Mouse (Mus musculus) limb, embryonic 10.5 days (tissue): Measurements from ENCODE around the gene Scn3b. TPM values are rescaled to one million over a fixed set of nuclear protein-coding genes. Genes with fewer than 3 reads are reported as not detected.

Source experiments
- DNase-seq: peaks from one replicate; pipeline ENCODE4 v3.0.0-alpha.2; 2017; ENCODE audit warnings: low spot score
- H3K27ac ChIP-seq: fragments of 300-500 bp; sonication (generic); 2 replicates; pipeline ENCODE4 v1.5.1; 2016; ENCODE audit warnings: mild to moderate bottlenecking
- H3K27me3 ChIP-seq: fragments of 300-500 bp; sonication (generic); 2 replicates; pipeline ENCODE4 v1.6.1; 2016; ENCODE audit warnings: low read depth, mild to moderate bottlenecking; ENCODE audit not compliant: poor library complexity, severe bottlenecking
- H3K36me3 ChIP-seq: fragments of 300-500 bp; sonication (generic); 2 replicates; pipeline ENCODE4 v1.6.1; 2016; ENCODE audit warnings: mild to moderate bottlenecking, moderate library complexity
- H3K4me1 ChIP-seq: fragments of 300-500 bp; sonication (generic); 2 replicates; pipeline ENCODE4 v1.6.1; 2016
- H3K4me3 ChIP-seq: fragments of 300-500 bp; sonication (generic); 2 replicates; pipeline ENCODE4 v1.5.1; 2016; ENCODE audit warnings: mild to moderate bottlenecking, moderate library complexity
- H3K9me3 ChIP-seq: fragments of 300-500 bp; sonication (generic); replicated peaks from 2 replicates; pipeline ENCODE4 v1.6.1; 2016; ENCODE audit warnings: mild to moderate bottlenecking
- WGBS: fragments of 180-500 bp; shearing (Covaris S2); methylation state at CpG from one replicate; pipeline ENCODE4 v1.1.7; 2016; 5-methylcytosine and 5-hydroxymethylcytosine counted together
- polyA plus RNA-seq: library from polyadenylated mRNA; unstranded; fragments of >200 nt; fragmentation: Nextera tagmentation; extraction: Ambion mirVana; gene quantifications from 2 replicates; pipeline ENCODE4 v1.2.1, GENCODE M21; 2016

Scn3b gene
- 0.08 and 0.15 TPM in 2 replicates for polyA plus RNA-seq

DNA sequence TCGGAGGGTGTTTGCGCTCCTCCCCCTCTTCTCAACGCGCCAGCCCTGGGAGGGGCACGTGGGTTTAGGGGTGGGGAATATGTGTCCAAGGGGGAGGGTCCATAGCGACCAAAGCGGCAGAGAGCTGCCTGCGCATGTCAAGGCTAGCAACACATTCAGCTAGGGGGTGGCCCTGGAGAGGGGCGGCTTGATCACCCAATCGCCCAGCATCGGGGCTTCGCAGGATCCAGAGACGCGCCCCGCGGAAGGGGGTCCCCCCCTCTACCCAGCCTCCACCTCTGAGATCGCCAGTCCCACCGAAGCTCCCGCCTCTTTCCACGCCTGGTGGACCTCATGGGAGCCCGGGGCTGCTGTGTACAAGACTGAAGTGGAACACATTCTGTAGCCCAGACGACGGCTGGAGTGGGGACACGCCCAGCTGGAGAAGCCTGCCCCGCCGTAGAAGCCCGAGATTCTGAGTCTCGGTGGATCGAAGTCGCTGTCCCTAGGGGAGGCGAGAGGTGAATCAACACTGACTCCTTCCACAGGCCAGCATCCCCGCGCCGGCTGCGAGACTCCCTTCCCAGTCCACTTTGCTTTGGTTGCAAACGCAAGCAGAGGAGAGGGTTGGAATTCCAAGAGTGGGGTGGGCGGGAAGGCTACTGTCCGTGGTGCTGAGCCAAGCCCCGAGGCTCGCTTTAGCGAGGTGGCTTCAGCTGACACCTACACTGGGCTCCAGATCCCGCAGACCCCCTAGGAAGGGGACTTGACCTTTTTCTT, at the start of gene Scn3b:
Gene Scn3b, plus strand, starts transcription at position 115 of the 759 bp plus-strand sequence.
- WGBS: 2% methylated on average over 42 of the region's 42 CpGs
- no peaks in the 10 kb centered on the region for H3K36me3 ChIP-seq
- no peaks in the 10 kb centered on the region for H3K9me3 ChIP-seq
- peak; percentile 72 for DNase-seq
- peak within 1 kb of the TSS; percentile 44 for H3K4me3 ChIP-seq
- H3K27me3 ChIP-seq: peaks cover 29% of the 10 kb centered on the region
- no peak within 1 kb of the TSS for H3K27ac ChIP-seq
- peaks cover 14% of the 10 kb centered on the region for H3K4me1 ChIP-seq

DNA sequence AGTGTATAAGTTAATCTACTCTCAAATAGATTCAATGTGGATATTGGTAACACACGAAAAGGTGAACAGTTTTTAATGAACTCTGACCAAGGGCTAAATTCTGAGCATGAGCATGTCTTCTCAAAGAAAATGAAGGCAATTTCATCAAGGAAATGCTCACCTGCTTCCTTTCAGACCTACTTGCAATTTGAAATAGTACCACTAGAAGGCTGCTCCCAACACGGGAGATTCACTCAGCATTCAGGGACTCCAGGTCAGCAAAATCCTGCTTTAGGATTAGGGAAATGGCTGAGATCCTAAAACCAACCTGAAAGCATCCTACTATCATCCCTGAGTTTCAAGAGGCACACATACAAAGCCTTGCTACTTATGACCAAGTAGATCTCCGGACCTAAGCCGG, 44.7 kb upstream of the Scn3b start:
- Histone ChIP-seq H3K4me1 (no peaks in the 10 kb centered on the region), H3K27ac (no peak overlapping the region), H3K27me3 (no peaks in the 10 kb centered on the region), H3K9me3 (no peaks in the 10 kb centered on the region), H3K4me3 (no peak overlapping the region), H3K36me3 (no peaks in the 10 kb centered on the region)
- DNase-seq: no peak
- 75% methylated on average over 4 of the region's 4 CpGs for WGBS

DNA sequence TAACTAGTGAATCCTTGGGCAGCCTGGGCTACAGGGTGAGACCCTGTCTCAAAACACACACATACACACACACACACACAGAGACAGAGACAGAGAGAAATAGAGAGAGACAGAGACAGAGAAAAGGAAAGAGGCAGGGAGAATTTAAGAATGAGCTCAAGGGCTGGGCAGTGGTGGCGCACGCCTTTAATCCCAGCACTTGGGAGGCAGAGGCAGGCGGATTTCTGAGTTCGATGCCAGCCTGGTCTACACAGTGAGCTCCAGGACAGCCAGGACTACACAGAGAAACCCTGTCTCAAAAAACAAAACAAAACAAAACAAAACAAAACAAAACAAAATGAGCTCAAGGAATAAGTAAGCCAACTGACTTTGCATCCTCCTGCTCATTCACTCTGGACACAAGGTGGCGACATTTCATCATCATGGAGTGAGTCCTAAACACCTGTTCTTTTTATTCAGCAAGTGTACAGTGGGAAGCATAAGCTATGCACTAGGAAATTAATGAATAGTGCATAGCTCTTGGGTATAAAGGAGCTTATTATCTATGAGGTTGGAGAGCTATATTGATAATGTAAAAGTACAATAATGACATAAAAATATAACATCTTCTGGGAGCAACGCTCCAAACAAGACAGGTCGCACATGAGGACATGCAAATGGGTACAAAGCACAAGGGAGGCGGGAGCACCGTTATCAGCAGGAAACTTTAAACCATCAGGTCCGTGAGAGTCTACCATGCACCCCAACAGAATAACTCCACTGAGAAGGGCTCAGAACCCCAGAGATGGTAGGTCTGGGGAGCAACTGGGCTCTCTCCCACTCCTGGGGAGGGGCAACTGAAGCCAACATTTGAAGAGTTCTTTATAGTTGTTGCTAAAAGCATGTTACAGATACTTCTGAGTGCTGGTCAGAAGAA, 40.9 kb upstream of the Scn3b start:
- peak; percentile 66 for DNase-seq
- Histone ChIP-seq H3K36me3 (no peaks in the 10 kb centered on the region), H3K9me3 (no peaks in the 10 kb centered on the region), H3K27me3 (no peaks in the 10 kb centered on the region), H3K27ac (no peak overlapping the region), H3K4me1 (no peaks in the 10 kb centered on the region), H3K4me3 (no peak overlapping the region)
- 77% methylated on average over 10 of the region's 10 CpGs for WGBS

DNA sequence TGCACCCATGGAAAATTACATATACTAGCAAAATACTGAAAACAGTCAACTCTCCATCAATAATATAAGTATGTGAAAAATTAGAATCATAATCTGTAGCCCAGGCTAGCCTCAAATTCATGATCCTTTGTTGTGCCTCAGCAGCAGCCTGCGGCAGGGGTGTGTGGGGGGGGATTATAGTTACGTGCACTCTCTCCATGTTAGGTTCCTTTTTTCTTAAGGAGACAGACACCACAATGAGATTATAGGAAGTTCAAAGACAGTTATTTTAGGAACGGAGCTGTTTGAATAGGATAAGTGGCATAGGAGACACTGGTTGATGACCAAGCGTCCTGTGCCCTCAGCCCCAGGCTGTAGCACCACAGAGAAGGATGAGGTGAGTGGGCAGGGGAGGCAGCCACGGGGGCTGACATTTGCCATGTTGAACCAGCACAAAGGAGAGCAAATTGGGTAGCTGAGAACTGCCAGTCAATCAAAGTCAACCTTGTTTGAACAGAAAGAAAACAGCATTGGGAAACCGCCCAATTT, 40.1 kb upstream of the Scn3b start:
- no peaks in the 10 kb centered on the region for H3K9me3 ChIP-seq
- H3K4me1 ChIP-seq: no peaks in the 10 kb centered on the region
- no peak overlapping the region for H3K27ac ChIP-seq
- H3K27me3 ChIP-seq: no peaks in the 10 kb centered on the region
- no peak overlapping the region for H3K4me3 ChIP-seq
- WGBS: 81% methylated on average over 6 of the region's 6 CpGs
- DNase-seq: no peak
- H3K36me3 ChIP-seq: no peaks in the 10 kb centered on the region

DNA sequence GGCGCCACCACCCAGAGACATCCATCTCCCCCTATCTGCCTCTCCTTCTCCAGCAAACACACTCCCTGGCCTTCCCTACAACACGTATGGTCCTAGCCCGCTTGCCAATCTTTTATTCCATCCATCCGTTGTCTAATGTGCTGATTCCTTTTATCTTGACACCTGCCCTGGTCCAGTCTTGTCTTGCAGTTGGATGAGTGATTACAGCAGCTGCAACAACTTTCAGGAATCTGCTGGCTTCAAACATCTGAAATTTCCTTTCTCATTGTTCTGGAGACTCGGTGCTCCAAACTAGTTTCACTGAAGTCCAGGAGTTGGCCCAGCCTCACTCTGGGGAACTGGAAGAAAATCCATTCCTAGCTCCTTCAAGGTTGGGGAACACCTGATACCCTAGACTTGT, 39.5 kb upstream of the Scn3b start:
- Histone ChIP-seq H3K4me1 (peaks cover 2% of the 10 kb centered on the region; the same call in 1 of the 2 replicates), H3K27me3 (no peaks in the 10 kb centered on the region), H3K36me3 (no peaks in the 10 kb centered on the region), H3K27ac (no peak overlapping the region), H3K9me3 (no peaks in the 10 kb centered on the region), H3K4me3 (no peak overlapping the region)
- DNase-seq: no peak
- 75% methylated on average over 5 of the region's 5 CpGs for WGBS

DNA sequence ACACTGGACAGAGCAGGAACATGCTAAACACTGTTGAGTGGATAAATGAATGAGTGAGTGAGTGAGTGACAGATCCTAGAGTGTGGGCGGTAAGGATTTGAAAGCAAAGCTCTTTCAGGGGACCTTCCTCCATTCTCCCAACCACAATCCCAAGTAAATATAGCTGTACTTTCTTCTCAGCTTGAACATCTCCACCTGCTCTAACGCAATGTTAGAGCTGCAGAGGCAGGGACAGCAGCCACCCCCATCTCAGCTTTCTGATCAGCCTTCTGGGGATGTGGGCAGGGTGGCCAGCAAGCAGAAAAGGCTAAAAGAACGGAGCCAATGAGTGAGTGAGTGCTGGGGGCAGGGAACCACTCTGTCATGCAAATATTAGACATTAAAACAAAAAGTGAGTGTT, 38.0 kb upstream of the Scn3b start:
- no peak for DNase-seq
- Histone ChIP-seq H3K9me3 (no peaks in the 10 kb centered on the region), H3K27ac (no peak overlapping the region), H3K4me3 (no peak overlapping the region), H3K36me3 (no peaks in the 10 kb centered on the region), H3K27me3 (no peaks in the 10 kb centered on the region), H3K4me1 (peaks cover 8% of the 10 kb centered on the region; the same call in 1 of the 2 replicates)
- WGBS: 79% methylated on average over 3 of the region's 3 CpGs

DNA sequence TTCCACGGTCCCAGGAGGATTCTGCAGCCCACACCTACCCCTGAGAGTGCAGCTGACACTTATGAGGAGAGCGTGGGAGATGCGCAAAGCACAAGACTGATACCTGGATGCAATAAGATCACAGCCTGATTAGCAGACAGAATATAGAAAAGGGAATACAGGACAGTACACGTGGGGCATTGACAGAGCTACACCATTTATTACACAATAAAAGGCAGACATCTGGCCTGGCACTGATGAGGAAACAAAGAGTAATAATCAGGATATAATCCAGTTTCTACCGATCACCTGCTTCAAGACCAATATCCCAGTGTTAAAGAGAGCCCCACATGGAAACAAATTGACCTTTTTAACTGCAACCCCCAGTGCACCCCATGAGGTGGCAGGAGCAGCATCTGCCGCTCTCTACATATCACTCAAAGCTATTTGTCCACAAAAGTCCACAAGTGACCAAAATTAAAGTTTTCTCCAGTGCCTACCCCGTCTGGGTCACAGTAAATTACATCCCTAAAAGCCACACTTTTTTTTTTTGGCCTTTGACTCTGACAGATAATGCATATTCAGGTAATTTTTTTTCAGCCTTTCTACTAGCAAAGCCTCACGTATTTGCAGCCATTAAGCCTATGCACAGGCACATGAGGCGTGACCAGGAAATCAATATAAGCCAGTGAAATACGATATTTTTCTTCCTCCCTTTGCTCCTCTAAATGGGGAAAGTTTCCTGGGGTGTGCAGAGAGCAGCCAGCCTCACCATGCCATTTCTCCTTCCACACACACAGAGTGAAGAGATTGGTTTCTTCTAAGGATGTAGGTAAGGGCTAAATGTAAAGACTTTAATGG, 34.6 kb upstream of the Scn3b start:
- no peaks in the 10 kb centered on the region for H3K9me3 ChIP-seq
- no peaks in the 10 kb centered on the region for H3K36me3 ChIP-seq
- peaks cover 8% of the 10 kb centered on the region; the same call in 1 of the 2 replicates for H3K4me1 ChIP-seq
- peaks cover 5% of the 10 kb centered on the region for H3K27me3 ChIP-seq
- 68% methylated on average over 10 of the region's 10 CpGs for WGBS
- no peak for DNase-seq
- no peak overlapping the region for H3K27ac ChIP-seq
- no peak overlapping the region for H3K4me3 ChIP-seq

DNA sequence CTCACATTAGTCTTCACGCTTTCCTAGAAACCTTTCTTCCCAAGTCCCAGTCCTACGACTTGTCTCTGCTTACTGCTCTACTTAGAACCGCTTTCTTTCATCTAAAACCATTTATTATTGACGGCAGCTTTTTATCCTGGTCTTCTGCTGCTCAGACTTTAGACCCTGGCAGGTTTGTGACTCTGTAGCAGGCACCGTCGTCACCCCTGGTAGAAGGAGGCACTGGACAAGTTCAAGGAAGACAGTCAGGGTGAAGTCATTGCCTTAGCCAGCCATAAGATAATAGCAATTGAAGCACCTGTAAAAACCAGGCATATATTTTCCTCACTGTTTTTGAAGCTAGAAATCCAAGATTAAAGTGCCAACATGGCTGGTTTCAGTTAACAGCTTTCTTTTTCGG, 33.8 kb upstream of the Scn3b start:
- Histone ChIP-seq H3K27ac (no peak overlapping the region), H3K9me3 (no peaks in the 10 kb centered on the region)
- WGBS: 85% methylated on average over 7 of the region's 7 CpGs

DNA sequence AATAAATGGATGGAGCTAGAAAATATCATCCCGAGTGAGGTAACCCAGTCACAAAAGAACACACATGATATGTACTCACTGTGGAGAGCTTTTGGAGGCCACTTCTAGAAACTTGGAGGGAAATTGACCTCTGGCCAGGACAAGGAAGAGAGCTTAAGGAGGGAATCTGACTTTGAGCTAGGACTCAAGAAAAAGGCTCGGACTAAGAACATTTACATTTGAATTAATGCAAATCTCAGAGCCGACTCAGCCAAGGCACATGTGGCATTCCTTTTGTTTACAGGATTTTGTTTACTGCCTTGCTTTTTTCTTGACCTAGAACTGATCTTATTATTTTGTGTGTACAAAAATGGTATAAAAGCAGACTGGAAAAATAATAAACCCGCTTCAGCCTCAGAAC, 29.3 kb upstream of the Scn3b start:
- no peak for DNase-seq
- Histone ChIP-seq H3K9me3 (no peaks in the 10 kb centered on the region), H3K27ac (no peak overlapping the region), H3K4me3 (no peak overlapping the region), H3K36me3 (no peaks in the 10 kb centered on the region), H3K27me3 (peaks cover 26% of the 10 kb centered on the region), H3K4me1 (peaks cover 14% of the 10 kb centered on the region)
- WGBS: 36% methylated on average over 4 of the region's 4 CpGs

More for the DNA sequence above, 33.8 kb upstream of the Scn3b start:
- no peak overlapping the region for H3K4me3 ChIP-seq
- H3K4me1 ChIP-seq: peaks cover 8% of the 10 kb centered on the region; the same call in 1 of the 2 replicates
- no peak for DNase-seq
- no peaks in the 10 kb centered on the region for H3K36me3 ChIP-seq
- H3K27me3 ChIP-seq: peaks cover 13% of the 10 kb centered on the region

DNA sequence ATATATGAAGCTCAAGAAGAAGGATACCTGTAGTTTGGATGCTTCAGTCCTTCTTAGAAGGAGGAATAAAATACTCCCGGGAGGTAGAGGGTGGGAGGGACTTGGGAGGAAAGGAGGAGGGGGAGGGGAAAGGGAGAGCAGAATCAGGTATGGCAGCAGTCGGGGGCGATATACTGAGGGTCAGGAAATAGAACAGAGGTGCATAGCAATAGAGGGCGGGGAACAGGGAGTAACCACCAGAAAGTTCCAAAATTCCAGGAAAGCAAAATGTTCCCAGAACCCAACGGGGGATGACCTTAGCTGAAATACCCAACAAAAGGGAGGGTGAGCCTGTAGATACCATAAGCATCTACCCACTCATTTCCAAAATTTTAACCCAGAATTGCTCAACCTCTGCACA, 28.7 kb upstream of the Scn3b start:
- Histone ChIP-seq H3K9me3 (no peaks in the 10 kb centered on the region), H3K4me1 (peaks cover 10% of the 10 kb centered on the region), H3K27me3 (peaks cover 26% of the 10 kb centered on the region), H3K27ac (no peak overlapping the region), H3K36me3 (no peaks in the 10 kb centered on the region), H3K4me3 (no peak overlapping the region)
- no peak for DNase-seq
- 17% methylated on average over 5 of the region's 5 CpGs for WGBS

DNA sequence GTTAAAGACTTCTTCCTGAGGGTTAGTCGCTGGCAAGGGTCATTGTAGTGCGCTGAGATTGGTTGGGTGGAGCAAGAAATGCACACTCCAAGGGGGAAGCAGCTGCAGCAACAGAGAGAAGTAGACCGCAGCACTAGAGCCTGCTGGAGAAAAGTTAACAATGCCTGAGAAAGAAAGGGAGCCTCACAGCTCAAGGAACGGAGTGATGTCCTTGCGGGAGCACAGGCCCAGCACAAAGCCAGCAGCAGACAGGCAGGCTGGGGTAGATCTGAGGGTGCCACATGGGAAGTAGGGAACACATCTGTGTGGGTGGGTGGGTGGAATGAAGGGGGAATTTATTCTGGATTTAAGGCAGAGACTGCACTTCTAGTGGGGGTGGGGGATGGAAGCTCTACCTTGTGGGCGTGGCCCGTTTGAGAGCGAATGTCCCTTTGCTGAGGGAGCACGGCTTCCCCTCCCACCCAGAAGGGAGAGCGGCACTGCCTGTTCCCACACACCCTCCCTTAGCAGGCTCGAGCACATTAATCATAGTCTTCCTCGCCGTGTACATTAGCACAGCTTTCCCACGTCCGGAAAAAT, 27.7 kb upstream of the Scn3b start:
- under 1% methylated on average over 15 of the region's 15 CpGs for WGBS

More for the DNA sequence above, 27.7 kb upstream of the Scn3b start:
- Histone ChIP-seq H3K36me3 (no peaks in the 10 kb centered on the region), H3K4me3 (peak overlapping the region; percentile 53), H3K27ac (peak overlapping the region; percentile 56), H3K4me1 (peaks cover 10% of the 10 kb centered on the region), H3K27me3 (peaks cover 26% of the 10 kb centered on the region), H3K9me3 (no peaks in the 10 kb centered on the region)
- peak; percentile 54 for DNase-seq
